Mouse (Mus musculus) c-Kit-positive CD71-positive TER-119-positive erythroid progenitor cells, embryonic 14.5 days (primary cell): Measurements from ENCODE around the gene Stx4a.
"Not testable (repeated sequence)": the region's sequence is repeated elsewhere in the genome, so short reads cannot be mapped to it uniquely, and the experiment has no call there.

Experiments used
- DNase-seq: peaks from one replicate; pipeline ENCODE4 v3.0.0-alpha.2; 2013; ENCODE audit warnings: low spot score

Stx4a gene

DNA sequence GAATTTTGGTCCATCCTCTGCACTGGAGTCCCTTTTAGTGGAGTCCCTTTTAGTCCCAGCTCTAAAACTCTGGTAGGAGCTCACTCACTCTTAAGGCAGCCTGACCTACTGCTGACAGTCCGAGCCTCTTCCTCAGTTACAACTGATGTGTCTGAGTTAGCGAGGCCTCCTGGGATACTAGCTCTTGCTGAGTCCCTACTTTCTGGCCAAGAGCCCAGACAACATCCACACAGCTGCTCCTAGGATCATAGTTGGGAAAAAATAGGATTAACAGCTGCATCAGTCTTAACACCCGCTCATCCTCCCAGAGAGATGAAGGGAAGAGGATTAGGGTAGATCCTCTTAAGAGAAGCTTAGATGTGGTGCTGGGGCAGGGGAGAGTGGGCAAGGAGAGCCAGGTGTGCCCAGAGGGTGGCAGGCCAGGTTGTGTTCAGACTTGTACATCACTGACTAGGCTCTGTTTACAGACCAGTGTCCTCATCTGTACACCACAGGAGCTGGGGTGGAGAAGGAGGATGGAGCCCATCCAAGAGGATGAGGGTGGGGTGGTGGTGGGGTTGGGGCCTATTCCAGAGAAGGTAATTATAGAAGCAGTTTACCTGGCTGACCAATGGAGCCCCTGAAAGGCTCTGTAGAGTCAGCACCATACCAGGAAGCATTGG lies 45.2 kb downstream of the Stx4a start:
- DNase-seq = no peak

DNA sequence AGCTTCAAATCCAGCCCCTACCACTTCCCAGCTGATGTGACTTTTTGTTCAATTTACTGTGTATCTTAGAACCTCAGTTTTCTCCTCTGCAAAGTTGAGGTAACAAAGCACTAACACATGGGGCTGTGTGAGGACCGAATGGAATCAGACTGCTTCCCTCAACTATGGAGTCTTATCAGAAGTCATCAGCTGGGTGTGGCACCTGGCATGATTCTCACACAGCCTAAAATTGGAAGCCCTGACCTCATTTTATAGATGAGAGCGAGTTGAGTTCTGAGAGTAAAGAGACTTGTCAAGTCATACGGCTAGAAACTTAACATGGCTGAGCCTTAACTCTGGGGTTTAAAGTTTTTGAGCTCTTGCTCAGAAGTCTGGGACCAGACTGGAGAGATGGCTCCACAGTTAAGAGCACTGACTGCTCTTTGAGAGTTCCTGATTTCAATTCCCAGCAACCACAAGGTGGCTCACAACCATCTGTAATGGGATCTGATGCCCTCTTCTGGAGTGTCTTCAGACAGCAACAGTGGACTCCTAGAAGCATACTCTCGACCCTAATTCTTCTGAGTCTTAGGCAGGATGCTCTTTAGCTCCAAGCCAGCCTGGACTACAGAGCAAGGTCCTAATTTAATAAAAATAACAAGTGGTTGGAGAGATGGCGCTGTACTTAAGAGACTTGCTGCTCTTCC lies 46.2 kb downstream of the Stx4a start:
- no peak for DNase-seq

DNA sequence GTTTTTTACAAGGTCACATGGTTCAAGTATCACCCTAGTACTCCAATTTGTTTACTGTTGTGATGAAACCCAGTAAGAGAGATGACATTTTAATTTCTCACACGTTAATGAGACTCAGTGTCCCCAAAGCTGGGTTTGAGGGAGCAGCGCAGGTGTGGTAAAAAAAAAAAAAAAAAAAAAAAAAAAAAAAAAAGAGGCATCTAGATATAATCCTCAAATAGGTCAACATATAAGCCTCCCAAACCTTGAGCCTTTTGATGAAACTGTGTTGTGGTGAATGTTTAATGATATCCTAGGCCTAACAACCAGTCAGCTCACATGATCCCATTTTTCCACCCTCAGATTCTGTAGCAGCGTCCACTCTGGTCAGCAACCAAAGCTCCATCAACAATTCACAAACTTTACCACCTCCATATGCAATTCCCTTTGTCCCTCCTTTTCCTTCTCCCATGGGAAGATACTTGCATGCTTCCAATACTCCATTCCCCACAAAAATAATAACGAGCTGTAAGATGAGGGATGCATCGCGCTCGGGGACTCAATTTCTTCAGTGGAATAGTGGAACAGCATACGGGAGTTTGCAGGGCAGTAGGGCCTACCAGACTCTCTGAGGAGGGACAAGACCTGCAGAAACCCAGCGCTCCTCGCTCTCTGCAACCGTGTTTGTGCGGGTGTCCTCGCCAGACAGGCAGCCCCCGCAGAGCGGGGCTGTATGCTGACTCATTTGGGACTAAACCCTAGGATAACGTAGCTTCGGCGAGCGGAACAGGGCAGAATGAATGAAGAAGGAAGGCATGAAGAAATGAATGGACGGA lies 50.9 kb downstream of the Stx4a start:
- no peak for DNase-seq

DNA sequence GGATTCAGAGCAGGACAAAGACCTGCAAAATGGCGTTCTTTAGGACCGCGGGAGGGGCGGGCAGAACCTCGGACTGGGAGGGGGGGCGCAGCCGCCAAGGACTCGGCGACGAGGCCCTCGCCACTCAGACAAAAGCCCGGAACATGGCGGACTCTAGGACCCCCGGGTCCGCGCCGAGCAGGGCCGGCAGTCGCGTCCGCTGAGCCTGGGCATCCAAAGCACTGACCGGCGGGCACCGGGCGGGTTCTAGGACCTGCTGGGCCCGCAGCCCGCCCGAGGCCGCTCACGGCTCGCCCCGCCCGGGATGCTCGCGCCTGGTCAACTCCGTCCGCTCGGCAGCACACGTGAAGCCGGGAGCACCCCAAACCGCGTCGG lies 51.5 kb downstream of the Stx4a start:
- peak; percentile 73 for DNase-seq

DNA sequence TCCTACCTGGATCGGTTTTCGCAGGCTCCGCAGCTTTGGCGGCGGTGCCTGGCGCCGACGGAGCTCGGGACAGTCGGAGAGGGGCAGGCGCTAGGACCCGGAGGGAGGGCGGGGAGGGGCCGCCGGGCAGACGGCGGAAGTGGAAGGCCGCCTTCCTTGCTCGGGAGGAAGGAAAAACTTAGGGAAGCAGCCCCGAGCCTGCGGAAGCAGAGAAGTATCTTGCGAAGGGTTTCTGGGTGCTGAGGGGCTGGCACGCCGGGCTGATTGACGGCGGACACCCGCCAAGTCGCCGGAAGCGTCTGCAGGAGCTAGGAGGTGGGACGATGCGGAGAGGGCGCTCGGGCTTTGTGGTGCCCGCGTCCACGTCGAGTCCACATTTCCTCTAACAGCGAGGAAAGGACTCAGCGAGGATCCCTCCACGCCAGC lies 52.0 kb downstream of the Stx4a start, which contains the start of gene Zfp646:
Zfp646 (plus strand) TSS at position 181 of the 426 bp plus-strand sequence.
- peak; percentile 78 for DNase-seq

DNA sequence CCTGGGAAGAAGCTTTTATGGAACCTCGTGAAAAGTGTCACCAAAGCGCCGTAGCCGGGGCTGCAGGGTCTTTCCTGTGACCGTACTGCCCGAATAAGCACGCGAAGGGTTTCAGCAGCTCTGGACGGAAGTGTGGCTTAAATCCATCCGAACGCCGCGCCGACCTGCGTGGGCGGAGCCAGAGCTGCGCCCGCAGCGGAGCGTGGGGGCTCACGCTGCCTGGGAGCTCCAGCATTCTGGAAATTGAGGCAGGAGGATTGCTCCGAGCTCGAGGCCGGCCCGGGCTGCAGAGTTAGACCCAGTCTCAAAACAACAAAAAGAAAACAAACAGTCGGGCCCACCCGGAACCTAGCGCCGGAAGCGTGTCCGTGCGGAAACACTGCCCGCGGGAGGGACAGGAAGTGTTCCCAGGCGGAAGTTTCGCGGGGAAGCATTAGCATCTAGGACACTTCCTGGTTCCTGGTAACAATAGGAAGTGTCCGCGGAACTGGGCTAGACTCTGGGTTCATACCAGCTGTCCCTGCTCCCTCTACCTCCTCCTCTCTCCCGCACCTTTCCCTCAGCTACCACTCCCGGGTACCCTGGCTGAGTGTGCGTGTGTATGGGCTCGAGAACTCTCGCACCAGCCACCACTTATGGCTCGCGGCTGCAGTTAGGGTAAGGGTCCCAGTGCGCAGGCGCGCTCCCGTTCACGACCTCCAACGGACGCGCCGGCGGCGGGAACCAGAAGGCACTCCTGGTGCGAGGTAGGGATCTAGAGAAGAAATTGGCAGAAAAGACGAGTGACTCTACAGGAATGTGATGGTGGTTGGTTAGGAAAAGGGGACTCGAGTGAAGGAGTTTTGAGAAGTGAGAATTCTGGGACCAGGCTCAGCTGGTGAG lies 52.6 kb downstream of the Stx4a start, which contains the start of gene Zfp668:
Zfp668 (minus strand) TSS at position 362 of the 882 bp plus-strand sequence.
- peak; percentile 90 for DNase-seq

DNA sequence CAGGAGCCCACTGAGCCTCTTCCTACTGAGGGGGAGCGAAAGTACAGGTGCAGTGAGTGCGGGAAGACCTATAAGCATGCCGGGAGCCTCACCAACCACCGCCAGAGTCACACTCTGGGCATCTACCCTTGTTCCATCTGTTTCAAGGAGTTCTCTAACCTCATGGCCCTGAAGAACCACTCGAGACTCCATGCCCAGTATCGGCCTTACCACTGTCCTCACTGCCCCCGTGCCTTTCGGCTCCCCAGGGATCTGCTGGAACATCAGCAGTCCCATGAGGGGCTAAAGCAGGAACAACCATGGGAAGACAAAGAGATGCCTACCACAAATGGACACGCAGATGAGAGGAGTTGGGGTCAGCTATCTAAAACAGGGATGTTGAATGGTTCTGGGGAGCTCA lies 55.2 kb downstream of the Stx4a start:
- no peak for DNase-seq

DNA sequence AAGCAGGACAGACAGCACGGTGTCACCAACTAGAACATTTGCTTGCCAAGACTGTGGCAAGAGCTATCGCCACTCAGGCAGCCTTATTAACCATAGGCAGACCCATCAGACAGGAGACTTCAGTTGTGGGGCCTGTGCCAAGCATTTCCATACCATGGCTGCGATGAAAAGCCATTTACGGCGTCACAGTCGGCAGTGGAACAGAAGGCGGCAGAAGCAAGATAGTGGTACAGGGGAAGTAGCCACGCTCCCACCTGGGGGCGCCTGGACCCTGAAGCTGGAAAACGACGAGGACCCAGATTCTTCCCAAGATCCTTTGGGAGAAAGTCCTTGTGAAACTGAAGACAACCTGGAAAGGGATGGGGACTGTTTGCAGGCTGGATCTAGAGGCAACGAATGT lies 56.3 kb downstream of the Stx4a start:
- DNase-seq = no peak

DNA sequence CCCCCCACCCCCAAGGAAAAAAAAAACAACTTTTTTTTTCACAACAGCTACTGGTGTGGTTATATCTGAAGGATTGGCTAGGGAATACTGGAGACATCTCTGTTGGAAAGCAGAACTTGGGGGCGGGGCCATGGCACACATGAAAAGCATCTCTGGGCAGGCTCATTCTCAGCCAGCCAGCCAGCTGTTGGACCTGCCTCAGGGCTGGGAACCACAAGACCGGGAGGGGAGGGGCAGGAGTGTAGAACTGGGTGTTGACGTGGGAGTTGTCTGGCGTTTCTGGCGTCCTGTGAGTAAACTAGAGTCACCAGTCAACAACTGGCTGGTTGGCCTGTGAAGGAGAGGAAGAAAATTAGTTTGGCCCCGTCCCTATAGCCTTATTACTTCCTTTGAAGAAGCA lies 61.9 kb downstream of the Stx4a start:
- no peak for DNase-seq

DNA sequence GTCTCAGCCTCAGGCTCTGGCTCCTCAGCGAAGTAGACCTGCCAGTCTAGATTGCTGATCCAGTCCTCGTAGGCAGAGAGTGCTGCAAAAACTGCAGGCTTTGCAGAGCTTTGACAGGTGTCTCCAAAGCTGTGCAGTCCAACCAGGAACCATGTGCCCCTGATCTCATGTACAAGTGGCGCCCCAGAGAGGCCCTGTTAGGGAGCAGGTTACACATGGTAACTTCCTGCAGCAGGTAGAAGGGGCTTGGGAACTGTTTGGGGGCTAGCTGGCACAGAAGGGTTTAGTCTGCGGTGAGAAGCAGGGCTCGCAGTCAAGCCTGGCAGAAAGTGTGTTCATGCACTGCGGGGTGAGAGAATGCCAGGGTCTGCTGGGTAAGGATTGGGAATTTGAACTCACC lies 62.5 kb downstream of the Stx4a start:
- DNase-seq = no peak

DNA sequence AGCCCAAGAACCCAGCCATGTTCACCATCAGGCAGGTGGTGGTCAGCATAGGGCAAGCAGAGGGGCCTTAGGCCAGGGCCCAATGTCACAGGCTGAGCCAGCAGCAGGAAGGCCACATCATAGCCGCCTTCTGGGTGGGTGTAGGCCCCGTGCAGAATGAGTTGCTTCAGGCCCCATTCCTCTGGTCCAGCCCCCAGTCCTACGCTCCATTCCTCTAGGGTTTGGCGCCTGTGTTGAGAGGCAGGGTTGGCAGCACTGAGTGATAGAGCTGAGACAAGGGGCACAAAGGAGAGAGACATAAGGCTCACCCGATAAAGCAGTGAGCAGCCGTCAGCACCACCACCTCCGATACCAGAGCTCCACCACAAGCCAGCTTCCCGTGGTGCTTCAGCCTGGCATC lies 63.1 kb downstream of the Stx4a start:
- DNase-seq = no peak

DNA sequence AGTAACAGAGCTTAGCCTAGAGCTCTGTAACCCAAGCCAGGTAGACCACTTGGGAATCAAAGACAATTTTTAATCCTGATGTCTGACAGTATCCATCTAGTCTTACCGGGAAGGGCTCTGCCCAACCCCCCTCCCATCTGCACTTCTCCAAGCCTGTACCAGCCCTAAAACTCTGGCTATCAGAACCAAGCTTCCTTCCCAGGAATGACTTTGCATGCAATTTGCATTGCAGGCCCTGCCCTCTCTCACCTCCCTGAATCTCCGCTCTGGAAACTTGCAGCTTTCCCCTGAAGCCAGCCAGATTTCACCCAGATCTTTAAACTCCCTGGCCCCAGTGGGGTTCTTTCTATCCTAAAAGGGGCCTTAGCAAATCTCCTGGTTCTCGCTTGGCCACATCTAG lies 63.7 kb downstream of the Stx4a start:
- no peak for DNase-seq

DNA sequence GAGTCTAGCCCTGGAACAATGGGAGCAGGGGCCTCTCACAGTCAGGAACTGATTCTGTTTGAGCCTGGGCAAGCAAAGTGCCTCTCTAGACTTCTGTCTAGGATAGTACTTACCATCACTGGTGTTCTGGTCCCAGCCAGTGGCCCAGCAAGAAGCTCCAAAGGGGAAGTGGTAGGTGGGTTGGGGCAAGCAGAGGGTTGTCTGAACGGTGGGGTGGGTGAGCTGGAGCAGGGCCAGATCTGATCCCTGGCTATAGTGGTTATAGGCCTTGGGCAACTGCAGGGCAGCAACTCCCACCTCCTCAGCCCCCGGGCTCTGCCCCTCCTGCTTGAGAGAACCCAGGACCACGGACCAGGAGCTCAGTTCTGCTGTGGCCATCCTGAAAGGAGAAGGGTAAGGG lies 64.7 kb downstream of the Stx4a start:
- no peak for DNase-seq

DNA sequence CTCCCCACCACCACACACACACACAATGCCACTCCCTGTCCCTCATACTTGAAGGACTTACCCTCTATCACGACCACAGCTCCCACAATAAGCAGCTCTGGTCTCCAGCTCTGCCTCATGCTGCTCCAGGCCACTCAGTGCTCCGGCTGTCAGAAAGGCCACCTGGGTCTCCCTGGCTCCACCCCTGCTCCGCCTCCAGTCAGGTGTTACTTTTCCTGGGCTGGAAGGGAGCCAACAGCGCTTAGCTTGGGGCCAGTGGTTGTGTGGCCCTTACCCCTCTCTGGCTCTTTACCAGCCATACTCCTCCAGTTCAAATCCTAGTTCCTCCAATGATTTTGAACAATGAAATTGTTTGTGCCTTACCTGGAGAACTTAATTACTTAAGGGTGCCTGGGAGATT lies 66.7 kb downstream of the Stx4a start, which contains the start of gene Prss53:
Prss53 (minus strand) TSS at position 173 of the 400 bp plus-strand sequence.
- DNase-seq = no peak

DNA sequence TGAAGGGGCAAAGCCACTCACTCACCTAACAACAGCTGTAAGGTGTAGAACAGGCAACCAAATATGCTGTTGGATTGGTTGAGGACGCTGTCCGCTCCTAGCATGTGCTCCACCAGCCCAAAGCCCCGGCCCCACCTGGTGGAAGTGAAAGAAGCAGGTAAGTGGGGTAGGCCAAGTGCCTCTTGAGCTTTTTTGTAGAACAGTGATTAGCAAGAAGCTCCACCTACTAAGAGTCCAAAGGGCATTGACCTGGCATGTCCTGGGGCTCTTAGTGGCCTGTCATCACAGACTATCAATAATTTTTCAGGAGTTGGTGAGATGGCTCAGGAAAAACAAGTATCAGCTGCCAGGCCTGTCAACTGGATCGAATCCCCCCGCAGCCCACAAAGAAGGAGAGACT lies 70.4 kb downstream of the Stx4a start:
- DNase-seq = no peak

DNA sequence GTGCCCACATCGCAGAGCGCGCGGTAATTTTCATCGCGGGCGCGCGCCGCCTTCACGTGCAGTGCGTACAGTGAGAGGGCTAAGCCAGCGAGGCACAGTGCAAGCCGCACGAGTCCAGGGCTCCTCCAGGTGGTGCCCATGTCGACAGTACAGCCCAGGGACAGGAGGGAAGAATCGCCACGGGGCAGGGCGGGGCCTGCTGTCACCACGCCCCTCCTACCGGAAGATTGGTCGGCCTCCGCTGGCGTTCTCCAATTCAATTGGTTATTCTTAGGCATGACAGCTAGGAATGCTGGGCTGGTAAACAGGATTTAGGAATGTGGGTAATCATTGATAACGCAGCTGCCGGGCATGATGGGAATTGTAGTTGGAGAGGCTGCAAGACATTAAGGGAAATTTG lies 71.3 kb downstream of the Stx4a start, which contains the start of the genes Gm21974 and Vkorc1:
Gm21974 (minus strand) TSS at position 13 of the 400 bp plus-strand sequence.
Vkorc1 (minus strand) TSS at position 176 of the 400 bp plus-strand sequence.
- DNase-seq = peak; percentile 91

DNA sequence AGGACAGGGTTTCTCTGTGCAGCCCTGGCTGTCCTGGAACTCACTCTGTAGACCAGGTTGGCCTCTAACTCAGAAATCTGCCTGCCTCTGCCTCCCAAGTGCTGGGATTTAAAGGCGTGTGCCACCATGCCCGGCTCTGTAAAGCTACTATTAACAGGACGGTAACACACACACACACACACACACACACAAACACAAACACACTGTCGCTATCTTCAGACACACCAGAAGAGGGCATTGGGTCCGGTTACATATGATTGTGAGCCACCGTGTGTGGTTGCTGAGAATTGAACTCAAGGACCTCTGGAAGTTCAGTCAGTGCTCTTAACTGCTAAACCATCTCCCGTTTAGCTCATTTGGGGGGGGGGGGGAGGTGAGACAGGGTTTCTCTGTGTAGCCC lies 71.8 kb downstream of the Stx4a start:
- DNase-seq = not testable (repeated sequence)

DNA sequence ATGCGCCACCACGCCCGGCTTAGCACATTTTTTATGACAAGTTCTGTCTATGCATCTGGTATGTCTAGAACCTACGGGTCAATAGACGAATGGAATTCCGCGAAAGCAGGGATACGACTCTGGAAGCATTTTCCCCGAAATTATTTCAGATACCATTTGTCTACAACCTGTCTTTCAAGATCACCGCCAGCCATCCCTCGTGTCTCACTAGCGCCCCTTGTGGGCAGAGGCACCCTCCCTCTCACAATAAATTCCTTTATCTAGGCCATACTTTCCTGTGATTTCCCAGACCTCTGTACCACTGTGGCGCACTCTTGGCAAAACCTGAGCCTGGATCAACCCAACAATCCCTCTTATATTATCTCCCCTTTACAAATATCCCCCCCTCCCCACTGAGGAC lies 72.3 kb downstream of the Stx4a start:
- peak; percentile 77 for DNase-seq

DNA sequence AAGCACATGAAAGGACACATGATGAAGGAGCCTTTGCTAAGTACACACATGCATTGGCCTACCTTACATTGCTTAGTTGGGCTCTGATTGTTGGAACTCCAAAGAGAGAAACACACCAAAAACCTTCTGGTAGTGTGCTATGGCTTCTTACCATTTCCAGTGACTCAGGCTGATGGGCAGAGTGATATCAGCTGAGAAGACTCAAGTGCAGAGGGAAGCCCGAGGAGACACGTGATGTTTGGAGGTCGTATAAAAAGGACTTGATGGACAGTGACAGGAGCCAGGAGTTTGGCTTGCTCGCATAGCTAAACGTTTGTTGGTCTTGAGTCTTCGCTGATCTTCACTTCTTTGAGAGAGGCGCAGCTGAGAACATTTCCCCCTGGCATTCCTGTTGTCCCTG lies 73.4 kb downstream of the Stx4a start:
- DNase-seq = no peak

DNA sequence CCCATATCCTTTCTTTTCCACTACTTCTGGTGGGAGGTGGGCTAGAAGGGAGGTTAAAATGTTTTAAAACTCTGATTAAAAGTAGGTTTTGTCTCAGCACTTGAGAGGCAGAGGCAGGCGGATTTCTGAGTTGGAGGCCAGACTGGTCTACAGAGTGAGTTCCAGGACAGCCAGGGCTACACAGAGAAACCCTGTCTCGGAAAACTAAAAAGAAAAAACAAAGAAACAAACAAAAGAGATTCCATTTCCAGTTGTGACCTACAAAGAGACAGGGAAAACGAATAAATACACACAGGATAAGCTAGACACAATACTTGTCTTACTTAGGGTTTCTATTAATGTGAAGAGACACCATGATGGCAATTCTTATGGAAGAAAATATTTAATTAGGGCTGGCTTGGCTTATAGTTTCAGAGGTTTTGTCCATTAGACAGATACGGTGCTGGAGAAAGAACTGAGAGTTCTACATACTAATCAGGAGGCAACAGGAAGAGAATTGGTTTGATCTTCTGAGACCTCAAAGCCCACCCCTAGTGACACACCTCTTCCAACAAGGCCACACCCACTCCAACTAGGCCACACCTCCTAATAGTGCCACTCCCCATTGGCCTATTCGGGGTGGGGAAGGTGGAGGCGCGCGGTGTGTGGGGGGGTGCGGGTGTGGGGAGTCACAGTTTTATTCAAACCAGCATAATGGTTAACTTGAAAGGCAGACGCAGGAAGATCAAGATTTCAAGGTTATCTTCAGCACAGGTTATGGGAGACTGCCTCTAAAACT lies 74.3 kb downstream of the Stx4a start:
- DNase-seq = no peak
